Mouse (Mus musculus) left cerebral cortex, adult 8-10 months (tissue): ENCODE results near the gene Fyttd1. TPM values are rescaled to one million over a fixed set of nuclear protein-coding genes. Genes with fewer than 3 reads are reported as not detected.

ENCODE experiments used
- DNase-seq, 2 experiments: peaks; one replicate each; pipeline ENCODE4 v3.0.0; 2022; ENCODE audit warnings: low spot score in 2 of 2
- total RNA-seq, 4 experiments: library from RNA; stranded (reverse); gene quantifications; 2 replicates each; pipeline ENCODE4 v1.2.4; 2022

Gene Fyttd1
- total RNA-seq, 4 experiments from 2014 or later = 94.8 to 117 (median 99.8) TPM

DNA sequence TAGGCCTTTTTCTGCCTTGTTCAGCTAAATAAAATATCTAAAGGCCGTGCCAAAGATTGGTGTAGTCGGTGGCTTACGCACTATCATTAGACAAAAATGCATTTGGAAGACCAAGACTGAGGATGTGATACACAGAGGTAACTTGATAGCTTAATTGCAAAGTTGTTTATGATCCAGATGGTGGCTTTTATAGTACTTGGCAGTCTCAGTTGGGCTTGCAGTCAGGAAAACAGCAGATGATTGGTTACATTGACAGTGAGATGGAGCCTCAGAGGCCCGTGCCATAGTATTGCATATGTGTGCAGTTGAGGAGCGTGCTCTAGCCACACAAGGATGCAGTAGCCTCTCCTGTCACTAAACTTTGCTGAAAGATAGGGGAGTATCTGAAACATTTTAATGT lies 65.4 kb downstream of the Fyttd1 start:
- no peak for DNase-seq

DNA sequence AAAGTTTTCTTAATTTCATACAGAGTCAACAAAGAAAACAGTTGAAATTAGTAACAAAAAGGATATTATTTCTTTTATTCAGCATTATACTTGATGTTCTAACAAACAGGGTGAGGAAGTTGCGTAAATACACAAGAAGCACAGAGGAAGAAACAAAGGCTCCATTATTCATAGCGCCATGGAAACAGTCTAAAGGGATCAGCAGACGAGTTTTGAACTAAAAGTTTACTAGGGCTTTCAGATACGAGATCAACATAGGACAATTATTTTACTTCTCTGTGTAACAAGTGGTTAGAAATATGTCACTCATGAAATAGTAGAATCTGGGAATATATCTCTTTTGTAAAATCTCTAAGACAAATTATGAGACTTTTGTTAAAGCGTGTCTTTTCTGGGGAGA lies 68.1 kb downstream of the Fyttd1 start:
- no peak for DNase-seq

DNA sequence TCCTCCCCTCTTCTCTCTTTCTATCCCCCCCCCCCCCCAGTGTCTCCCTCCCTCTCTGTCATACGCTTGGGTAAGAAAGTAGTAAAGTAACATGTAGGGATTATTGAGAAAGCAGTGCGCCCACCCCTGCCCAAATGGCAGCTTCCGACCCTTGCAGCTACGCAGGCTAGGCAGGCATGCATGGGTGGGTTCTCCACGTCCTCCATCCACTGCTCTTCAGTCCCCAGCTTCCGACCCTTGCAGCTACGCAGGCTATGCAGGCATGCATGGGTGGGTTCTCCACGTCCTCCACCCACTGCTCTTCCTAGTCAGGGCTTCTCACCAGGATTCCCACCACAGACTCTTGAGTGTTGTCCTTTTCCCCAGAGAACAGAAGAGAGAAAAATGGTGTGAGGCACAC lies 70.7 kb downstream of the Fyttd1 start:
- no peak for DNase-seq

DNA sequence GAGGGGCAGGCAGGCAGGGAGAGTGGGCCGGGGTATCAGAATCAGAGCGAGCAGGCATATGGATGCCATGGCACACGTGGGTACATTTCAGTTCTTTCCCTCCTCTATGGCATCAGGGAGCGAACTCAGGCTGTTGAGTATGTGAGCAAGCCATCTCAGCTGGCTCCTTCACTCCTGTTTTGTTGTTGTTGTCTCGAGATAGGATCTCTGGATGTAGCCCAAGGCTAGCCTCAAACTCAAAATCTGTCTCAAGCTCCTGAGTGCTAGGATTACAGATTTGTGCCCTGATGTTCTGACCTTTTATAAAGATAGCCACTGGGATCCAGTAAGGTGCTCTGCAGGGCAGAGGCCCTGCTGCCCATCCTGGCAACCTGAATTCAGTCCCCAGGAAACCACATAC lies 71.4 kb downstream of the Fyttd1 start:
- no peak for DNase-seq

DNA sequence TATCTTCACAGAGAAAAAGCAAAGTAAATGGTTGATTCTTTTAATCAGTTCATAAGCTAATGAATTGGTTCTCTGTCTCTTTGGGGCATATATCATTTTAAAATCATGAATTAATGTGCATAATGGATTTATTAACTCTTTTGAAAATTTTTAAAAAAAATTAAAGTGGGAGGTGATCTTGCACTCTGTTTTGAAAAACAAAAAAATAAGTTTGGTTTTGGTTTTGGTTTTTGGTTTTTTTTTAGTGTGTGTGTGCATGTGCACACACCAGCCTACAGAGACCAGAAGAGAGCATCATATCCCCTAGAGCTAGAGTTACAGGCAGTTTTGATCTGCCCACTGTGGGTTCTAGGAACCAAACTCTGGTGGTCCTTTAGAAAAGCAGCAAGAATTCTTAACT lies 72.0 kb downstream of the Fyttd1 start:
- no peak for DNase-seq

DNA sequence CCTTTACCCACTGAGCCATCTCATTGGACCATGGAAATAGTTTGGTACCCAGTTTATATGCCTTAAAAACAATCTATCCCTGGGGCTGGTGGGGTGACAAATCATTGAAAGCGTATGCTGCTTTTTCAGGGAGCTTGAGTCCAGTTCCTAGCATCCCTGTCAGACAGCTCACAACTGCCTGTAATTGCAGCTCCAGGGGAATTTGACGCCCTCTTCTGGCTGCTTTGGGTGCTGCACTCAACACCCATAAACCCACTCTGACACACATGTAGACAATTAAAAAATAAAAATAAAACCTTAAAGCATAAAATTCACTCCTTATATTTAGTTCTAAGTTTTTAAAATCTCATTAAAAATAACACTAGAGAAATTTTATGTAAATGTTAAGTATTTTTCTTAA lies 73.8 kb downstream of the Fyttd1 start:
- DNase-seq = no peak

DNA sequence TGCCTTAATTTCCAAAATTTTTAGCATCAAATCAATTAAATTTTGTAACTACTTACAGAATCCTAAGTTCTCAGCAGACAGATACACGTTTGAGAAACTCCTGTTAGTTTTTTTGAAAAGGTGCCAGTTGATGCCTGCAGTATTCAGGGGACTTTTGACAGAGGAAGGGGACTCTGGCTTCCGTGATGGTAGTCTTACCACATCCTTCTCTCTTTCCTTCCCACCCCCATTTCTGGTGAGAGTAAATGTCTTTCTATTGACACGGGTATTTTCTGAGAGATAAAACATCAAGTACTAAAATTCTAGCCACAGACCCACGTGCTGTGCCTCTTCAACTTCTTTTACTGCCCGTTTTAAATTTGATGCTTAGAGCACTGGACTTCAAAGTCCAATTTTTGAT lies 76.5 kb downstream of the Fyttd1 start:
- DNase-seq = no peak

DNA sequence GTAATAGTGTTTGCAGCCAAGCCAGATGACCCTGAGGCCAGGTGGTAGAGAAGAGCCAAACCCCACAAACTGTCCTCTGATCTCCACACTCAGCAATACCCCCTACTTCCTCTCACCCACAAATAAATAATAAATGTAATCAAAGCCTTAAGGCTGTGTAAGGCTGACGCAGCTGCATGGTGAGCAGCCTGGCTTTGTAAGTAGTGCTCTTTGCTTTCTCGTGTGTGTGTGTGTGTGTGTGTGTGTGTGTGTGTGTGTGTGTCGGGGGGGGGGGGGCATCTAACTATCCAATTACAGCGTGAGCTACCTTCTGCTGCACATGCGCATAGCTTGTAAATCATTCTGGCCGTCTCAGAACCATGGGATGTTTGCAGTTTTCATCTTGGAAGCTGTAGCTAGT lies 77.0 kb downstream of the Fyttd1 start:
- DNase-seq = no peak

DNA sequence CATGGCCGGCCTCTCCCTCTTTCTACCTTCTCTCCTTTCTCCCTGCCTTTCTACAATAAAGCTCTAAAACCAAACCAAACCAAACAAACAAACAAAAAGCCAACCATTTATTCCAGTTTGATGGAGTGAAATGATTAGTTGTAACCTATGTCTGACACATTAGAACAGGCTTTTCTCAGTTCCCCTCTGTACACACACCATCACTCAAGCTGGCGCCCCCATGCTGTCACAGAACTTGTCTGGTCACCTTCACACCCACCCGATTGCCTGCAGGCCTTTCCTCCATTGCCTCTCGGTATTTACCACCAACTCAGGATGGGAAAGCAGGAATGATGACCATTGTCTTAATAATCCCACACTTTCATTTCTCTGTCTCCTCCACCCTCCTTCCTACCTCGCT lies 79.6 kb downstream of the Fyttd1 start:
- no peak for DNase-seq

Other genes with a start within 250 kb of the Fyttd1 start
- 100 to 1,000 TPM; 243 to 266 (median 252) TPM for gene Tnk2, start 233.6 kb upstream of the Fyttd1 start, total RNA-seq
- gene Muc4, start 141.6 kb upstream of the Fyttd1 start, total RNA-seq = under 1 TPM in 1 of 4 experiments, not detected in 3; 0.05 TPM
- not detected for gene Muc20, start 80.1 kb upstream of the Fyttd1 start, total RNA-seq
- gene Smbd1, start 67.0 kb upstream of the Fyttd1 start, total RNA-seq = not detected
- gene Rubcn, start 266 bp downstream of the Fyttd1 start, total RNA-seq = 10 to 100 TPM; 63.9 to 74.1 (median 69.3) TPM
- gene Lrch3, start 36.6 kb downstream of the Fyttd1 start, total RNA-seq = 10 to 100 TPM; 34.4 to 51.8 (median 42.0) TPM
- 1 to 10 TPM; 3.1 to 6.3 (median 4.9) TPM for gene Iqcg, start 178.7 kb downstream of the Fyttd1 start, total RNA-seq
- 100 to 1,000 TPM; 315 to 399 (median 349) TPM for gene Rpl35a, start 179.0 kb downstream of the Fyttd1 start, total RNA-seq
- gene Lmln, start 185.0 kb downstream of the Fyttd1 start, total RNA-seq = 10 to 100 TPM in 3 of 4 experiments, 1 to 10 TPM in 1; 9.2 to 14.9 (median 11.5) TPM